Mouse (Mus musculus) lung, adult 2 months (tissue): Measurements from ENCODE around the gene Tmem234.

Experiments
- CTCF ChIP-seq: fragments of 200-500 bp; IDR thresholded peaks from 2 replicates; pipeline ENCODE4 v1.5.1; 2011; ENCODE audit warnings: mild to moderate bottlenecking, low read length, control low read depth; ENCODE audit not compliant: insufficient read depth
- POLR2A ChIP-seq: fragments of 200-500 bp; IDR thresholded peaks from 2 replicates; pipeline ENCODE4 v1.6.1; 2011; ENCODE audit warnings: low read depth, mild to moderate bottlenecking, control low read depth, low read length, borderline replicate concordance; ENCODE audit errors: extremely low read depth

DNA sequence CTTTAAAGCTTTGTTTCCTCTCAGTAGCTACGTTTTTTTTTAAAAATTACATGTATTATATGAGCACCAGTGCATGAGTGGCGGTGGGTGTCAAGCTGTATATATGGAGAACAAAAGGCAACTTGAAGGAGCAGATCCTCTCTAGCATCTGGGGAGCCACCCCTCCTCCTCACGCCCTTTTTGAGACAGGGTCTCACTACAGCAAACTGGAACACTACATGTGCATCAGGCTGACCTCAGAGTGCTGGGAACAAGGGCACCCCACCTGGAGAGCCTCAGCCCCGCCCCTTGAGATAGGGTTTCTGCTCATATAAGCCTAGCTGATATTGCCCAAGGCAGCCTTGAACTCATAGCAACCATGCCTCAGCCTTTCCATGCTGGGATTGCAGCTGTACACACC lies 25.0 kb downstream of the Tmem234 start:
- TF ChIP-seq CTCF = no peak
- no peak for TF ChIP-seq POLR2A
